Mouse (Mus musculus): ENCODE data around the gene Pfkfb3.

Gene Pfkfb3

GRCm38 (mm10) chr2:11534826-11535225, 19.1 kb downstream of the Pfkfb3 start:
- no peak for TF ChIP-seq GATA4 (IDR thresholded peaks at IDR 0.05; ENCODE audit: insufficient replicate concordance, low read length)

- no peak; the same call in 1 of the 2 replicates for TF ChIP-seq GATA4 (IDR thresholded peaks at IDR 0.05; ENCODE audit: insufficient replicate concordance, low read length)
Measured at GRCm38 (mm10) chr2:11530101-11530500, 23.8 kb downstream of the Pfkfb3 start.

GRCm38 (mm10) chr2:11526063-11526462, 27.8 kb downstream of the Pfkfb3 start:
- no peak for TF ChIP-seq GATA4 (IDR thresholded peaks at IDR 0.05; ENCODE audit: insufficient replicate concordance, low read length)

- TF ChIP-seq GATA4 (IDR thresholded peaks at IDR 0.05; ENCODE audit: insufficient replicate concordance, low read length) = no peak
Measured at GRCm38 (mm10) chr2:11524736-11525135, 29.1 kb downstream of the Pfkfb3 start.

- TF ChIP-seq GATA4 (IDR thresholded peaks at IDR 0.05; ENCODE audit: insufficient replicate concordance, low read length) = no peak
Measured at GRCm38 (mm10) chr2:11521758-11522157, 32.1 kb downstream of the Pfkfb3 start.

- no peak for TF ChIP-seq GATA4 (IDR thresholded peaks at IDR 0.05; ENCODE audit: insufficient replicate concordance, low read length)
Measured at GRCm38 (mm10) chr2:11520786-11521185, 33.1 kb downstream of the Pfkfb3 start.

GRCm38 (mm10) chr2:11515828-11516227, 38.0 kb downstream of the Pfkfb3 start:
- peak; percentile 80 for TF ChIP-seq GATA4 (IDR thresholded peaks at IDR 0.05; ENCODE audit: insufficient replicate concordance, low read length)

GRCm38 (mm10) chr2:11513057-11513967, 40.6 kb downstream of the Pfkfb3 start:
- TF ChIP-seq GATA4 (IDR thresholded peaks at IDR 0.05; ENCODE audit: insufficient replicate concordance, low read length) = no peak

- no peak for TF ChIP-seq GATA4 (IDR thresholded peaks at IDR 0.05; ENCODE audit: insufficient replicate concordance, low read length)
Measured at GRCm38 (mm10) chr2:11512127-11512526, 41.8 kb downstream of the Pfkfb3 start.

GRCm38 (mm10) chr2:11503736-11504135, 50.1 kb downstream of the Pfkfb3 start:
- no peak for TF ChIP-seq GATA4 (IDR thresholded peaks at IDR 0.05; ENCODE audit: insufficient replicate concordance, low read length)

GRCm38 (mm10) chr2:11502901-11503431, 50.9 kb downstream of the Pfkfb3 start:
- TF ChIP-seq GATA4 (IDR thresholded peaks at IDR 0.05; ENCODE audit: insufficient replicate concordance, low read length) = no peak

GRCm38 (mm10) chr2:11502255-11502765, 51.6 kb downstream of the Pfkfb3 start:
- no peak for TF ChIP-seq GATA4 (IDR thresholded peaks at IDR 0.05; ENCODE audit: insufficient replicate concordance, low read length)

- peak; percentile 45; the same call in 1 of the 2 replicates for TF ChIP-seq GATA4 (IDR thresholded peaks at IDR 0.05; ENCODE audit: insufficient replicate concordance, low read length)
Measured at GRCm38 (mm10) chr2:11501301-11502254, 52.3 kb downstream of the Pfkfb3 start.

GRCm38 (mm10) chr2:11500666-11501065, 53.2 kb downstream of the Pfkfb3 start:
- no peak for TF ChIP-seq GATA4 (IDR thresholded peaks at IDR 0.05; ENCODE audit: insufficient replicate concordance, low read length)

GRCm38 (mm10) chr2:11496601-11497031, 57.3 kb downstream of the Pfkfb3 start:
- no peak for TF ChIP-seq GATA4 (IDR thresholded peaks at IDR 0.05; ENCODE audit: insufficient replicate concordance, low read length)
